ENCODE assay signal across 10 mouse cellular contexts in genomic region chr6:47954425-47954824, GRCm38 (mm10). TPM values are rescaled to one million over a fixed set of nuclear protein-coding genes. Genes with fewer than 3 reads are reported as not detected.
DNase-seq lines count a peak whose midpoint lies in the region; ATAC-seq and TF ChIP-seq lines count a peak whose summit lies in the region.
"Had no signal": no experiment of that assay in that cellular context is flagged by ENCODE, and none has a peak within 500 bp of the region (broad histone marks: within the 10 kb centered on the region; RNA-seq: fewer than 3 reads in every experiment).

No protein-coding gene starts in this region.

- TF ChIP-seq RAD21 in MEL (IDR thresholded peaks at IDR 0.05; ENCODE audit: low read depth, low read length) = no peak

- H3K4me2 ChIP-seq in heart, embryonic 13.5 days = peak overlapping the region; percentile 92
- H3K4me2 ChIP-seq in hindbrain, embryonic 16.5 days (ENCODE audit: low read length) = peak overlapping the region; percentile 64
- H3K4me2 ChIP-seq in midbrain, embryonic 12.5 days (replicated peaks) = peak overlapping the region; percentile 76

- intact Hi-C loops in heart, adult 2 months (cut with DNase I) = no loop called here

- ATAC-seq in heart, embryonic 13.5 days (ENCODE audit: extremely low read depth, insufficient number of reproducible peaks, low FRiP score, low TSS enrichment) = no peak
- ATAC-seq in hindbrain, embryonic 16.5 days = no peak
- ATAC-seq in midbrain, embryonic 12.5 days (ENCODE audit: low FRiP score, low read depth) = no peak

- TF ChIP-seq EP300 in heart, adult 2 months (IDR thresholded peaks at IDR 0.05; ENCODE audit: insufficient read depth, low read depth, low read length) = no peak
- peak; percentile 66 to 69 for TF ChIP-seq EP300 in MEL (IDR thresholded peaks at IDR 0.05; ENCODE audit: low read depth in 1 of 2, low read length in 2 of 2)

- peaks cover 76% of the 10 kb centered on the region for H3K27me3 ChIP-seq in heart, embryonic 13.5 days (replicated peaks)
- H3K27me3 ChIP-seq in heart, adult 2 months (ENCODE audit: control insufficient read depth, insufficient read depth, low read length) = no peaks in the 10 kb centered on the region
- H3K27me3 ChIP-seq in MEL (ENCODE audit: control insufficient read depth in 1 of 2, insufficient read depth in 2 of 2, low read length in 2 of 2) = no peaks in the 10 kb centered on the region
- H3K27me3 ChIP-seq in hindbrain, embryonic 16.5 days (replicated peaks; ENCODE audit: control insufficient read depth, insufficient read depth, low read length) = no peaks in the 10 kb centered on the region
- H3K27me3 ChIP-seq in midbrain, embryonic 12.5 days = peaks cover 8% of the 10 kb centered on the region

- peaks cover 18% of the 10 kb centered on the region; the same call in 1 of the 2 replicates for H3K36me3 ChIP-seq in heart, embryonic 13.5 days
- no peaks in the 10 kb centered on the region for H3K36me3 ChIP-seq in heart, adult 2 months (ENCODE audit: control insufficient read depth, insufficient read depth, low read length)
- peaks cover 2 to 15% of the 10 kb centered on the region in 2 experiments for H3K36me3 ChIP-seq in MEL (ENCODE audit: control insufficient read depth in 1 of 2, insufficient read depth in 2 of 2, low read length in 2 of 2)
- H3K36me3 ChIP-seq in hindbrain, embryonic 16.5 days (ENCODE audit: control insufficient read depth, insufficient read depth, low read length) = peaks cover 14% of the 10 kb centered on the region; the same call in 1 of the 2 replicates
- H3K36me3 ChIP-seq in midbrain, embryonic 12.5 days = peaks cover 3% of the 10 kb centered on the region; the same call in 1 of the 2 replicates

- 85% methylated on average over 3 of the region's 3 CpGs for WGBS in heart, embryonic 13.5 days
- WGBS in heart, adult 2 months = 91% methylated on average over 3 of the region's 3 CpGs
- 95% methylated on average over 3 of the region's 3 CpGs for WGBS in hindbrain, embryonic 16.5 days
- 93% methylated on average over 3 of the region's 3 CpGs for WGBS in midbrain, embryonic 12.5 days

- H3K27ac ChIP-seq in heart, embryonic 13.5 days (replicated peaks) = no peak overlapping the region
- no peak overlapping the region for H3K27ac ChIP-seq in heart, adult 2 months
- peak overlapping the region; percentile 69; the same call in 1 of the 2 replicates for H3K27ac ChIP-seq in MEL (ENCODE audit: control insufficient read depth, low read depth, low read length)
- H3K27ac ChIP-seq in hindbrain, embryonic 16.5 days (ENCODE audit: low read depth, low read length) = no peak overlapping the region
- H3K27ac ChIP-seq in midbrain, embryonic 12.5 days (replicated peaks) = no peak overlapping the region

- DNase-seq in heart, adult 2 months = no peak
- peak; percentile 48 for DNase-seq in MEL (ENCODE audit: low read depth, low spot score)
- DNase-seq in frontal cortex, postnatal 36 days (ENCODE audit: low spot score in 2 of 2) = no peak
- DNase-seq in cerebellum, adult 9-10 months = no peak
- no peak for DNase-seq in c-Kit-positive CD71-positive TER-119-positive erythroid progenitor cells, embryonic 14.5 days (ENCODE audit: low spot score)
- DNase-seq: cerebellum, adult 9-11 months had no signal

- no peaks in the 10 kb centered on the region for H3K79me2 ChIP-seq in heart, adult 2 months (replicated peaks; ENCODE audit: control insufficient read depth, insufficient read depth, low read length)
- peaks cover 16% of the 10 kb centered on the region for H3K79me2 ChIP-seq in MEL (ENCODE audit: control insufficient read depth, insufficient read depth, low read length, poor library complexity)

- H3K9ac ChIP-seq in heart, embryonic 13.5 days = no peak overlapping the region
- no peak overlapping the region for H3K9ac ChIP-seq in heart, adult 2 months (ENCODE audit: low read depth, low read length)
- H3K9ac ChIP-seq in MEL (ENCODE audit: control insufficient read depth, low read depth, low read length, poor library complexity, severe bottlenecking) = peak overlapping the region; percentile 83
- H3K9ac ChIP-seq in hindbrain, embryonic 16.5 days (ENCODE audit: low read depth, low read length) = no peak overlapping the region
- H3K9ac ChIP-seq in midbrain, embryonic 12.5 days (replicated peaks) = no peak overlapping the region

- no peak for TF ChIP-seq POLR2A in heart, adult 2 months (IDR thresholded peaks at IDR 0.05; ENCODE audit: insufficient read depth, low read depth, low read length)
- no peak for TF ChIP-seq POLR2A in MEL (IDR thresholded peaks at IDR 0.05; ENCODE audit: control insufficient read depth in 1 of 2, insufficient read depth in 1 of 2, low read depth in 1 of 2, low read length in 2 of 2, poor library complexity in 1 of 2)

- H3K4me3 ChIP-seq in heart, embryonic 13.5 days = no peak overlapping the region; the same call in 1 of the 2 replicates
- no peak overlapping the region for H3K4me3 ChIP-seq in heart, adult 2 months
- peak overlapping the region; percentile 88 to 92 for H3K4me3 ChIP-seq in MEL (ENCODE audit: control insufficient read depth in 1 of 2, insufficient read depth in 1 of 2, low read depth in 2 of 2, low read length in 2 of 2)
- H3K4me3 ChIP-seq in hindbrain, embryonic 16.5 days (ENCODE audit: low read length) = peak overlapping the region; percentile 56
- 0 out of 2 replicates have a peak overlapping the region, but pooled peaks have one; percentile 62 for H3K4me3 ChIP-seq in midbrain, embryonic 12.5 days

- H3K9me3 ChIP-seq in heart, embryonic 13.5 days = no peaks in the 10 kb centered on the region
- no peaks in the 10 kb centered on the region for H3K9me3 ChIP-seq in MEL (replicated peaks; ENCODE audit: insufficient read depth, low read length)
- H3K9me3 ChIP-seq in hindbrain, embryonic 16.5 days (ENCODE audit: control insufficient read depth, low read length) = no peaks in the 10 kb centered on the region
- H3K9me3 ChIP-seq in midbrain, embryonic 12.5 days = no peaks in the 10 kb centered on the region
- H3K9me3 ChIP-seq: heart, embryonic 10.5 days had no signal

- no peak for TF ChIP-seq CTCF in heart, adult 2 months (IDR thresholded peaks at IDR 0.05)
- no peak for TF ChIP-seq CTCF in MEL (IDR thresholded peaks at IDR 0.05 in 2 of 3, conservative IDR thresholded peaks at IDR 0.05 in 1 of 3; ENCODE audit: control insufficient read depth in 1 of 3, insufficient read depth in 1 of 3, low read depth in 2 of 3, low read length in 3 of 3, poor library complexity in 1 of 3, severe bottlenecking in 1 of 3)

- peaks cover 10% of the 10 kb centered on the region for H3K4me1 ChIP-seq in heart, embryonic 13.5 days
- H3K4me1 ChIP-seq in heart, adult 2 months (ENCODE audit: control insufficient read depth, insufficient read depth, low read length) = no peaks in the 10 kb centered on the region
- H3K4me1 ChIP-seq in MEL (ENCODE audit: control insufficient read depth in 1 of 2, insufficient read depth in 2 of 2, low read length in 2 of 2) = peaks cover 3 to 13% of the 10 kb centered on the region in 2 experiments
- H3K4me1 ChIP-seq in hindbrain, embryonic 16.5 days (ENCODE audit: control insufficient read depth, insufficient read depth, low read depth, low read length) = peaks cover 16% of the 10 kb centered on the region
- 0 out of 2 replicates have a peak, but pooled peaks cover 9% of the 10 kb centered on the region for H3K4me1 ChIP-seq in midbrain, embryonic 12.5 days

TF ChIP-seq in MEL, 35 proteins besides CTCF, POLR2A, EP300 and RAD21:
- 0 out of 2 replicates have a peak, but pooled peaks have one; percentile 25 for TF ChIP-seq TCF12 (IDR thresholded peaks at IDR 0.05; ENCODE audit: low read depth, low read length)
- no peak for TF ChIP-seq MAX (IDR thresholded peaks at IDR 0.05; ENCODE audit: low read length)
- TF ChIP-seq SIN3A (IDR thresholded peaks at IDR 0.05; ENCODE audit: low read length) = 0 out of 2 replicates have a peak, but pooled peaks have one; percentile 15
- TF ChIP-seq GATA1 (IDR thresholded peaks at IDR 0.05; ENCODE audit: low read depth, low read length) = no peak
- TF ChIP-seq RCOR1 (IDR thresholded peaks at IDR 0.05; ENCODE audit: low read depth, low read length) = 0 out of 2 replicates have a peak, but pooled peaks have one; percentile 22

RNA-seq across cellular contexts. Expression of gene Zfp956, which starts 1.2 kb away (rescaled TPM):
- 2.4 and 2.8 TPM in 2 replicates for polyA plus RNA-seq in heart, embryonic 13.5 days (2015; fragmentation: Nextera tagmentation; extraction: Ambion mirVana)
- 1 to 10 TPM; 1.1 to 1.7 TPM for total RNA-seq in heart, adult 2 months (2021)
- 2.6 and 3.3 TPM in 2 replicates for polyA plus RNA-seq in heart, adult 2 months (2012; rRNA removed)
- 8.1 and 11.0 TPM in 2 replicates for total RNA-seq in MEL (2012; rRNA removed)
- polyA plus RNA-seq in MEL (2012; ENCODE audit: insufficient read depth in 1 of 2, insufficient read length in 2 of 2, low read depth in 1 of 2, low replicate concordance in 2 of 2, missing spikeins in 1 of 2) = 10 to 100 TPM in 1 of 2 experiments, not detected in 1; 13.1 TPM
- 24.1 and 25.5 TPM in 2 replicates for polyA plus RNA-seq in hindbrain, embryonic 16.5 days (2015; fragmentation: Nextera tagmentation; extraction: Ambion mirVana)
- 9.5 and 10.7 TPM in 2 replicates for polyA plus RNA-seq in midbrain, embryonic 12.5 days (2016; fragmentation: Nextera tagmentation; extraction: Ambion mirVana)

RNA-seq across cellular contexts. Expression of gene Zfp212, which starts 34.1 kb away (rescaled TPM):
- 8.9 and 9.2 TPM in 2 replicates for polyA plus RNA-seq in heart, embryonic 13.5 days (2015; fragmentation: Nextera tagmentation; extraction: Ambion mirVana)
- total RNA-seq in heart, adult 2 months (2021) = 1 to 10 TPM; 8.0 to 8.8 TPM
- 4.3 and 6.2 TPM in 2 replicates for polyA plus RNA-seq in heart, adult 2 months (2012; rRNA removed)
- 7.1 and 7.4 TPM in 2 replicates for total RNA-seq in MEL (2012; rRNA removed)
- polyA plus RNA-seq in MEL (2012; ENCODE audit: insufficient read depth in 1 of 2, insufficient read length in 2 of 2, low read depth in 1 of 2, low replicate concordance in 2 of 2, missing spikeins in 1 of 2) = 10 to 100 TPM in 1 of 2 experiments, not detected in 1; 17.5 TPM
- polyA plus RNA-seq in hindbrain, embryonic 16.5 days (2015; fragmentation: Nextera tagmentation; extraction: Ambion mirVana) = 13.9 and 15.3 TPM in 2 replicates
- polyA plus RNA-seq in midbrain, embryonic 12.5 days (2016; fragmentation: Nextera tagmentation; extraction: Ambion mirVana) = 19.0 and 21.2 TPM in 2 replicates

Comparison
In these comparisons a context has a peak if more than half of its experiments do, and no peak if none do; other contexts are left out.
1. H3K4me3 ChIP-seq: peak in MEL (2 of 2), hindbrain, embryonic 16.5 days (single experiment) and midbrain, embryonic 12.5 days (single experiment); none in heart, embryonic 13.5 days (single experiment) and heart, adult 2 months (single experiment).
2. Peak in every context shown above with its lines, with median percentiles within 50 percentile points of each other: H3K4me2 ChIP-seq.